Comparison of ENCODE assay signal across 38 mouse cellular contexts in the genomic region with DNA sequence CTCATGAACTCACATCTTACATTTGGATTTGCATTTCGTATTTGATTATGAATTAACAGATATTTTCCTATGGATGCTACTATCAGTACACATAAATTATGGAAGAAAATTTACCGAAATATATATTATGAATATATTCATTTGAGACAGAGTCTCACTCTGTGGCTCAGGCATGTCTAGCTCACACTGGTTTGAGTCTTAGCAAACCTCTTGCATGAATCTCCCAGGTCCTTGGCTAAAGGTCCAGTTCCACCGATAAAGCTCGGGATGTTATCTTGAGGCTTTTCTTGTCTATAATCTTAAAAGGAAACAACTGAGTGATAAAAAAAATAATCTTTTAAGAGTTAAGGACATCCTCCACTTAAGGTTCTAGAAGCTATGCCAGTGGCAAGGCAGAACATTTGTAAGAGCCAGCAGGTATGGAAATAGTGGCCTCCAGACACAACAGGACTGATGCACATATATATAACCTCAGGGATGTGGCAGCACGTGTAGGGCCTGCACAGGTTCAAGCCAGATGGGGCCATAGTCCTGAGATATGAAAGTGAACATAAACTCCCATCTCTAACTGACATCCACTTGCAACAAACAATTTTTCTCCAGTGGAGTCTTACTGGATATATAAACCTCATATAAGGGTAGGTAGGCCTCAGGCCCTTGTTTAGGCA. TPM values are rescaled to one million over a fixed set of nuclear protein-coding genes. Genes with fewer than 3 reads are reported as not detected.
"Had no signal": no experiment of that assay in that cellular context is flagged by ENCODE, and none has a peak within 500 bp of the region (broad histone marks: within the 10 kb centered on the region; RNA-seq: fewer than 3 reads in every experiment).

No protein-coding gene starts in this region.

- H3K9me3 ChIP-seq: limb, embryonic 10.5 days; limb, embryonic 12.5 days; limb, embryonic 13.5 days; limb, embryonic 15.5 days; liver, embryonic 12.5 days; liver, embryonic 13.5 days; liver, embryonic 15.5 days; lung, embryonic 15.5 days; megakaryocyte, embryonic 14.5 days; midbrain, embryonic 10.5 days; midbrain, embryonic 12.5 days; midbrain, embryonic 13.5 days; midbrain, embryonic 15.5 days; neural tube, embryonic 12.5 days had no signal

- H3K27me3 ChIP-seq: limb, embryonic 12.5 days; limb, embryonic 13.5 days; limb, embryonic 15.5 days; liver, embryonic 12.5 days; liver, embryonic 13.5 days; liver, embryonic 15.5 days; lung, embryonic 15.5 days; megakaryocyte, embryonic 14.5 days; midbrain, embryonic 12.5 days; midbrain, embryonic 13.5 days; midbrain, embryonic 15.5 days; neural tube, embryonic 12.5 days had no signal

- H3K9ac ChIP-seq: limb, embryonic 12.5 days; limb, embryonic 13.5 days; limb, embryonic 15.5 days; liver, embryonic 12.5 days; liver, embryonic 13.5 days; liver, embryonic 14.5 days; liver, embryonic 15.5 days; liver, postnatal 0 days; lung, embryonic 14.5 days; lung, embryonic 15.5 days; midbrain, embryonic 12.5 days; midbrain, embryonic 13.5 days; midbrain, embryonic 15.5 days; neural tube, embryonic 12.5 days had no signal

- H3K4me1 ChIP-seq: limb, embryonic 10.5 days; limb, embryonic 12.5 days; limb, embryonic 13.5 days; limb, embryonic 15.5 days; lung, embryonic 15.5 days; midbrain, embryonic 10.5 days; midbrain, embryonic 12.5 days; midbrain, embryonic 13.5 days; midbrain, embryonic 15.5 days; neural tube, embryonic 12.5 days had no signal

- H3K4me3 ChIP-seq: limb, embryonic 10.5 days; limb, embryonic 12.5 days; limb, embryonic 13.5 days; limb, embryonic 15.5 days; liver, embryonic 12.5 days; liver, embryonic 13.5 days; liver, embryonic 15.5 days; lung, embryonic 15.5 days; megakaryocyte, embryonic 14.5 days; midbrain, embryonic 10.5 days; midbrain, embryonic 12.5 days; midbrain, embryonic 13.5 days; midbrain, embryonic 15.5 days; myocyte; neural tube, embryonic 12.5 days had no signal

- ATAC-seq: liver, embryonic 12.5 days; liver, postnatal 0 days; lung, postnatal 0 days; midbrain, embryonic 13.5 days; midbrain, embryonic 15.5 days; midbrain, embryonic 16.5 days had no signal

- H3K27ac ChIP-seq: limb, embryonic 10.5 days; limb, embryonic 12.5 days; limb, embryonic 13.5 days; limb, embryonic 15.5 days; liver, embryonic 12.5 days; liver, embryonic 13.5 days; liver, embryonic 14.5 days; liver, embryonic 15.5 days; lung, embryonic 15.5 days; macrophage; midbrain, embryonic 10.5 days; midbrain, embryonic 12.5 days; midbrain, embryonic 13.5 days; midbrain, embryonic 15.5 days; neural tube, embryonic 12.5 days had no signal

- H3K36me3 ChIP-seq: lung, embryonic 15.5 days had no signal

- DNase-seq: left cerebral cortex, postnatal 4 days; liver; liver, embryonic 13.5 days; liver, postnatal 0 days; lung, adult 18-20 months; lung, adult 2 months; lung, embryonic 14.5 days; lung, postnatal 10 days; lung, postnatal 14 days; lung, postnatal 36 days; lung, postnatal 4 days; midbrain, embryonic 14.5 days had no signal

- H3K4me2 ChIP-seq: limb, embryonic 12.5 days; limb, embryonic 13.5 days; limb, embryonic 15.5 days; liver, embryonic 11.5 days; liver, embryonic 12.5 days; liver, embryonic 13.5 days; liver, embryonic 15.5 days; lung, embryonic 14.5 days; lung, embryonic 15.5 days; midbrain, embryonic 11.5 days; midbrain, embryonic 12.5 days; midbrain, embryonic 13.5 days; midbrain, embryonic 15.5 days; neural tube, embryonic 12.5 days had no signal

RNA-seq across cellular contexts. Expression of gene Asdurf, which starts 27.5 kb away (rescaled TPM):
- polyA plus RNA-seq: limb, embryonic 10.5 days; limb, embryonic 15.5 days; liver, adult 2 months; liver, embryonic 11.5 days; liver, embryonic 12.5 days; liver, embryonic 15.5 days; liver, embryonic 16.5 days; lung, adult 2 months; lung, embryonic 15.5 days; midbrain, embryonic 10.5 days; midbrain, embryonic 12.5 days; midbrain, embryonic 16.5 days; myocyte had no signal

RNA-seq across cellular contexts. Expression of gene Gm28551, which starts 27.5 kb away (rescaled TPM):
- polyA plus RNA-seq: liver, adult 2 months; liver, embryonic 15.5 days; lung, adult 2 months; macrophage had no signal

RNA-seq across cellular contexts. Expression of gene Gm28778, which starts 28.1 kb away (rescaled TPM):
- polyA plus RNA-seq: limb, embryonic 10.5 days; limb, embryonic 11.5 days; limb, embryonic 12.5 days; limb, embryonic 13.5 days; limb, embryonic 15.5 days; liver, embryonic 11.5 days; liver, embryonic 12.5 days; liver, embryonic 13.5 days; liver, embryonic 14.5 days; liver, embryonic 15.5 days; liver, embryonic 16.5 days; liver, postnatal 0 days; lung, embryonic 14.5 days; lung, embryonic 15.5 days; lung, embryonic 16.5 days; lung, postnatal 0 days; macrophage; midbrain, embryonic 10.5 days; midbrain, embryonic 11.5 days; midbrain, embryonic 12.5 days; midbrain, embryonic 13.5 days; midbrain, embryonic 14.5 days; midbrain, embryonic 15.5 days; midbrain, embryonic 16.5 days; midbrain, postnatal 0 days; myocyte; neural tube, embryonic 11.5 days; neural tube, embryonic 12.5 days had no signal
